Mouse (Mus musculus) bone marrow macrophage, adult 2 months (primary cell): ENCODE measurements around the gene Tmem135. TPM values are rescaled to one million over a fixed set of nuclear protein-coding genes. Genes with fewer than 3 reads are reported as not detected.
"Not testable (repeated sequence)": the region's sequence is repeated elsewhere in the genome, so short reads cannot be mapped to it uniquely, and the experiment has no call there.

Experiments
- H3K27ac ChIP-seq: 2 replicates; pipeline ENCODE4 v1.5.1; 2012; ENCODE audit warnings: low read depth, low read length; ENCODE audit not compliant: insufficient read depth
- H3K4me1 ChIP-seq: 2 replicates; pipeline ENCODE4 v1.6.1; 2012; ENCODE audit warnings: low read length; ENCODE audit not compliant: control insufficient read depth, insufficient read depth
- H3K4me3 ChIP-seq: 2 replicates; pipeline ENCODE4 v1.5.1; 2012; ENCODE audit warnings: mild to moderate bottlenecking, low read length, moderate library complexity; ENCODE audit not compliant: insufficient read depth
- CTCF ChIP-seq: IDR thresholded peaks from 2 replicates; pipeline ENCODE4 v1.5.1; 2012; ENCODE audit warnings: low read depth, mild to moderate bottlenecking, low read length, moderate library complexity
- POLR2A ChIP-seq: IDR thresholded peaks from 2 replicates; pipeline ENCODE4 v1.6.1; 2012; ENCODE audit warnings: mild to moderate bottlenecking, low read depth, low read length, borderline replicate concordance
- polyA plus RNA-seq: library from polyadenylated mRNA; stranded (reverse); fragments of >200 nt; gene quantifications from 2 replicates; pipeline ENCODE4 v1.2.4, GENCODE M21; 2012; ENCODE audit not compliant: missing spikeins, insufficient read depth, insufficient read length

Gene Tmem135
- polyA plus RNA-seq, 1 experiment, result 58.4 TPM

- TF ChIP-seq CTCF (no peak), POLR2A (no peak)
- Histone ChIP-seq H3K4me1 (peaks cover 24% of the 10 kb centered on the region), H3K4me3 (no peak overlapping the region), H3K27ac (no peak overlapping the region)
Observed at GRCm38 (mm10) chr7:89336434-89336833, 67.6 kb downstream of the Tmem135 start.

GRCm38 (mm10) chr7:89335316-89335715 lies 68.7 kb downstream of the Tmem135 start:
- no peak for TF ChIP-seq CTCF
- no peak for TF ChIP-seq POLR2A
- Histone ChIP-seq H3K4me1 (peaks cover 24% of the 10 kb centered on the region), H3K27ac (no peak overlapping the region), H3K4me3 (no peak overlapping the region)

- no peak overlapping the region for H3K27ac ChIP-seq
- no peak overlapping the region for H3K4me3 ChIP-seq
- H3K4me1 ChIP-seq, result peaks cover 5% of the 10 kb centered on the region
- TF ChIP-seq CTCF, result no peak
- no peak for TF ChIP-seq POLR2A
Observed at GRCm38 (mm10) chr7:89329896-89330295, 74.1 kb downstream of the Tmem135 start.

- no peak for TF ChIP-seq POLR2A
- no peak for TF ChIP-seq CTCF
- H3K4me3 ChIP-seq, result no peak overlapping the region
- no peak overlapping the region for H3K27ac ChIP-seq
- H3K4me1 ChIP-seq, result peaks cover 5% of the 10 kb centered on the region
Observed at GRCm38 (mm10) chr7:89327731-89328130, 76.3 kb downstream of the Tmem135 start.

- Histone ChIP-seq H3K4me1 (no peaks in the 10 kb centered on the region; the same call in 1 of the 2 replicates), H3K27ac (no peak overlapping the region), H3K4me3 (no peak overlapping the region)
- TF ChIP-seq CTCF, result no peak
- TF ChIP-seq POLR2A, result no peak
Observed at GRCm38 (mm10) chr7:89326761-89327160, 77.3 kb downstream of the Tmem135 start.

GRCm38 (mm10) chr7:89326202-89326601 lies 77.8 kb downstream of the Tmem135 start:
- H3K27ac ChIP-seq, result no peak overlapping the region
- no peaks in the 10 kb centered on the region; the same call in 1 of the 2 replicates for H3K4me1 ChIP-seq
- no peak overlapping the region for H3K4me3 ChIP-seq
- TF ChIP-seq CTCF, result no peak
- no peak for TF ChIP-seq POLR2A

- not testable (repeated sequence) for H3K27ac ChIP-seq, H3K4me3 ChIP-seq, H3K4me1 ChIP-seq
Observed at GRCm38 (mm10) chr7:89322741-89323140, 81.3 kb downstream of the Tmem135 start.

GRCm38 (mm10) chr7:89319351-89319750 lies 84.7 kb downstream of the Tmem135 start:
- TF ChIP-seq CTCF (no peak), POLR2A (no peak)
- H3K27ac ChIP-seq, result no peak overlapping the region
- no peaks in the 10 kb centered on the region for H3K4me1 ChIP-seq
- no peak overlapping the region for H3K4me3 ChIP-seq

GRCm38 (mm10) chr7:89317088-89317487 lies 86.9 kb downstream of the Tmem135 start:
- H3K27ac ChIP-seq, H3K4me3 ChIP-seq, H3K4me1 ChIP-seq: not testable (repeated sequence)

GRCm38 (mm10) chr7:89316112-89316511 lies 87.9 kb downstream of the Tmem135 start:
- Histone ChIP-seq H3K27ac (no peak overlapping the region), H3K4me3 (no peak overlapping the region), H3K4me1 (peaks cover under 1% of the 10 kb centered on the region; the same call in 1 of the 2 replicates)
- TF ChIP-seq POLR2A (no peak), CTCF (no peak)

GRCm38 (mm10) chr7:89311555-89311954 lies 92.5 kb downstream of the Tmem135 start:
- no peak for TF ChIP-seq POLR2A
- TF ChIP-seq CTCF, result no peak
- Histone ChIP-seq H3K27ac (no peak overlapping the region), H3K4me1 (peaks cover 17% of the 10 kb centered on the region), H3K4me3 (no peak overlapping the region)
